Mouse (Mus musculus) cerebellum, adult 2 months (tissue): ENCODE measurements at regions not wholly inside any gene's neighbourhood (a gene's known extent, or its start where the extent isn't known, plus 50 kb on each side); places are given as distances from the start of the nearest gene placed in this dataset.

Source experiments
- CTCF ChIP-seq: fragments of 200-500 bp; IDR thresholded peaks from 2 replicates; pipeline ENCODE4 v1.5.1; 2011; ENCODE audit warnings: low read depth, mild to moderate bottlenecking, control low read depth, low read length, moderate library complexity, borderline replicate concordance; ENCODE audit not compliant: insufficient read depth
- POLR2A ChIP-seq: fragments of 200-500 bp; IDR thresholded peaks from 2 replicates; pipeline ENCODE4 v1.6.1; 2011; ENCODE audit warnings: low read length, control low read depth, borderline replicate concordance; ENCODE audit not compliant: insufficient read depth

DNA sequence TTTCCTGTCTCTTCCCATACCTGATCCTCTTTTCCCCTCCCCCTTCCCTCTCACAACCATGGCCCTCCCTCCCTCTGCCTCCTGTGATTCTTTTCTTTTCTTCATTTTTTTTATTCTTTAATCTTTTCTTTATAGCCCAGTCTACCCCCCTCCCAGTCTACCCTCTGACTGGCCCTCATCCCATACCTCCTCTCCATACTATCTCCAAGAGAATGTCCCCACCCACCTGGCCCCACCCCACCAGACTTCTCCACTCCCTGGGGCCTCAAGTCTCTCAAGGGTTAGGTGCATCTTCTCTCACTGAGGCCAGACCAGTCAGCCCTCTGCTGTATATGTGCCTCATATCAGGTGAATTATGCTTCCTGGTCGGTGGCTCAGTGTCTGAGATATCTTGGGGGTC, 61.9 kb upstream of the Gm49339 start:
- no peak for TF ChIP-seq CTCF
- TF ChIP-seq POLR2A = no peak
